Mouse (Mus musculus) G1E (cell line): ENCODE data around the gene Sh3bgrl2. TPM values are rescaled to one million over a fixed set of nuclear protein-coding genes. Genes with fewer than 3 reads are reported as not detected.

ENCODE experiments used
- ATAC-seq: 2 replicates; pipeline ENCODE4 v1.8.0; 2016; ENCODE audit warnings: mild to moderate bottlenecking; ENCODE audit not compliant: insufficient number of reproducible peaks, poor library complexity, low FRiP score, severe bottlenecking; ENCODE audit errors: extremely low read depth
- DNase-seq: peaks from one replicate; pipeline ENCODE4 v3.0.0; 2012; ENCODE audit warnings: low spot score
- H3K27me3 ChIP-seq: 2 replicates; pipeline ENCODE4 v1.6.1; 2012; ENCODE audit warnings: mild to moderate bottlenecking, low read length, inconsistent platforms; ENCODE audit not compliant: insufficient read depth
- H3K36me3 ChIP-seq: replicated peaks from 2 replicates; pipeline ENCODE3; 2012; ENCODE audit warnings: mild to moderate bottlenecking, inconsistent platforms
- H3K4me1 ChIP-seq: 2 replicates; pipeline ENCODE4 v1.6.1; 2012; ENCODE audit warnings: low read depth, low read length, inconsistent platforms, mixed read lengths; ENCODE audit not compliant: insufficient read depth
- H3K4me3 ChIP-seq: 2 replicates; pipeline ENCODE4 v1.5.1; 2012; ENCODE audit warnings: low read depth, mild to moderate bottlenecking, inconsistent platforms, low read length, moderate library complexity, mixed read lengths
- H3K9me3 ChIP-seq: replicated peaks from 2 replicates; pipeline ENCODE4 v1.6.1; 2012; ENCODE audit warnings: inconsistent platforms
- CTCF ChIP-seq: IDR thresholded peaks from 2 replicates; pipeline ENCODE4 v1.5.1; 2012; ENCODE audit warnings: low read depth, low read length, inconsistent platforms, mixed read lengths
- GATA1 ChIP-seq: IDR thresholded peaks from 2 replicates; pipeline ENCODE4 v1.6.1; 2012; ENCODE audit warnings: borderline replicate concordance, low read length, inconsistent platforms, mixed read lengths
- GATA2 ChIP-seq: IDR thresholded peaks from 2 replicates; pipeline ENCODE4 v1.6.1; 2012; ENCODE audit warnings: low read depth, low read length, inconsistent platforms, borderline replicate concordance
- POLR2AphosphoS5 ChIP-seq: IDR thresholded peaks from 2 replicates; pipeline ENCODE4 v1.6.1; 2012; ENCODE audit warnings: low read depth, low read length, inconsistent platforms; ENCODE audit not compliant: insufficient replicate concordance
- TAL1 ChIP-seq: conservative IDR thresholded peaks from 2 replicates; pipeline ENCODE4 v1.6.1; 2012; ENCODE audit warnings: low read depth, low read length, inconsistent platforms, mixed read lengths
- polyA plus RNA-seq: library from polyadenylated mRNA; stranded (reverse); fragments of >175 nt; gene quantifications from 2 replicates; pipeline ENCODE4 v1.2.3, GENCODE M21; 2012
- total RNA-seq, 2 experiments: library from RNA; stranded (forward) in 1 of 2; stranded (reverse) in 1 of 2; fragments of 200-1000 nt in 1 of 2; fragments of >200 nt in 1 of 2; fragmentation: Nextera tagmentation in 1 of 2; gene quantifications; 2 replicates each; pipeline ENCODE4 v1.2.3; 2014 to 2017

Gene Sh3bgrl2
- total and polyA plus RNA-seq, 3 experiments, result 0.11 TPM; not detected in 2

GRCm38 (mm10) chr9:83566141-83566540 is 18.0 kb downstream of the Sh3bgrl2 start:
- Histone ChIP-seq H3K9me3 (no peaks in the 10 kb centered on the region), H3K4me3 (no peak overlapping the region), H3K27me3 (no peaks in the 10 kb centered on the region), H3K36me3 (no peaks in the 10 kb centered on the region), H3K4me1 (peaks cover 5% of the 10 kb centered on the region; the same call in 1 of the 2 replicates)
- DNase-seq, result no peak
- no peak for ATAC-seq
- TF ChIP-seq TAL1 (no peak), GATA1 (no peak), GATA2 (no peak), CTCF (no peak), POLR2AphosphoS5 (no peak)

DNA sequence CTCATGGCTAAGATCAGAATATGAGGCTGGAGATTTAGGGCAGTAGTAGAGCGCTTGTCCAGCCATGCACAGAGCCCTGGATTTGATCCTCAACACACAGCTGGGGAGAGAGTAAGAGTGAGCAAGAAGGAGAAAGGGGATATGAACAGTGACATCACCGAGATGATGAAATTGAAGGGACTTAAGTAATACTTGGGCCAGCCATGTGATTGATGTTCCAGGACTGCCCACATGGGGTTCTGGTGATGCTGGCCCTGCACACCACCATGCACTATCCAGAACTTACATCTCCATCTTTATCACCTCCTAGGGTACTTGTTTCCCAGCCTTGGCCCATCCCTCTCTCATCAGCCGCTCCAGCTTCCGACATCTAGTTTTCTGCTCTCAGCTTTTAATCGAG is 20.0 kb downstream of the Sh3bgrl2 start:
- no peaks in the 10 kb centered on the region for H3K9me3 ChIP-seq
- ATAC-seq (no peak), DNase-seq (no peak)
- peaks cover 8% of the 10 kb centered on the region; the same call in 1 of the 2 replicates for H3K4me1 ChIP-seq
- H3K36me3 ChIP-seq, result no peaks in the 10 kb centered on the region
- no peak for TF ChIP-seq CTCF
- no peak overlapping the region for H3K4me3 ChIP-seq
- no peaks in the 10 kb centered on the region for H3K27me3 ChIP-seq

- Histone ChIP-seq H3K27me3 (no peaks in the 10 kb centered on the region), H3K36me3 (no peaks in the 10 kb centered on the region), H3K4me3 (no peak overlapping the region), H3K9me3 (no peaks in the 10 kb centered on the region), H3K4me1 (peaks cover 8% of the 10 kb centered on the region; the same call in 1 of the 2 replicates)
- no peak for TF ChIP-seq GATA1
- no peak for TF ChIP-seq POLR2AphosphoS5
- TF ChIP-seq CTCF, result no peak
- TF ChIP-seq GATA2, result no peak
- TF ChIP-seq TAL1, result no peak
- ATAC-seq (no peak), DNase-seq (no peak)
Measured at GRCm38 (mm10) chr9:83568937-83569336, 20.8 kb downstream of the Sh3bgrl2 start.

- Histone ChIP-seq H3K4me3 (no peak overlapping the region), H3K9me3 (no peaks in the 10 kb centered on the region), H3K4me1 (peaks cover 8% of the 10 kb centered on the region; the same call in 1 of the 2 replicates), H3K36me3 (no peaks in the 10 kb centered on the region), H3K27me3 (no peaks in the 10 kb centered on the region)
- ATAC-seq, result no peak
- TF ChIP-seq CTCF, result no peak
- no peak for TF ChIP-seq POLR2AphosphoS5
- TF ChIP-seq TAL1, result no peak
- no peak for TF ChIP-seq GATA1
- TF ChIP-seq GATA2, result no peak
- DNase-seq, result no peak
Measured at GRCm38 (mm10) chr9:83569898-83570297, 21.8 kb downstream of the Sh3bgrl2 start.

GRCm38 (mm10) chr9:83571315-83571714 is 23.2 kb downstream of the Sh3bgrl2 start:
- DNase-seq, result no peak
- TF ChIP-seq GATA2 (no peak), CTCF (no peak)
- Histone ChIP-seq H3K27me3 (no peaks in the 10 kb centered on the region), H3K4me1 (peaks cover 8% of the 10 kb centered on the region; the same call in 1 of the 2 replicates), H3K4me3 (no peak overlapping the region), H3K36me3 (no peaks in the 10 kb centered on the region), H3K9me3 (no peaks in the 10 kb centered on the region)
- ATAC-seq, result no peak

GRCm38 (mm10) chr9:83572326-83572725 is 24.2 kb downstream of the Sh3bgrl2 start:
- H3K4me3 ChIP-seq, result no peak overlapping the region
- H3K9me3 ChIP-seq, result no peaks in the 10 kb centered on the region
- ATAC-seq (no peak), DNase-seq (no peak)
- TF ChIP-seq POLR2AphosphoS5, result no peak
- TF ChIP-seq GATA1, result no peak
- no peak for TF ChIP-seq GATA2
- no peak for TF ChIP-seq TAL1
- TF ChIP-seq CTCF, result no peak
- peaks cover 8% of the 10 kb centered on the region; the same call in 1 of the 2 replicates for H3K4me1 ChIP-seq
- no peaks in the 10 kb centered on the region for H3K36me3 ChIP-seq
- H3K27me3 ChIP-seq, result no peaks in the 10 kb centered on the region

DNA sequence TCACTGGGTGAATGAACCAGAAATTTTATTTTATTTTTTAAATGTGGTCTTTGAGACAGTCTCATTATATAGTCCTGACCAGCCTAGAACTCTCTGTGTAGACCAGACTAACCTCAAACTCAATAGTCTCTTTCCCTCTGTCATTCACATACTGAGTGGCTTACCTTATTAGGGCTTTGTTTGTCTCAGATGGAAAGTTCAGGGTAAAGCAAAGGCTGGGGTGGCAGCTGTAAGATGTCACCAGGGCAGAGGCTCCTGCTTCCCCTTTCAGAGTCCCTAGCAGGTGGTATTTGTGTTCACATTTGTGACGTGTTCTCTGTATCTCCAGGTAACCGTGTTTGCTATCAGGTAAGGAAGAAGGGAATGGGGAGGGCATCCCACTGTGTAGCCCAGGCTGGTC is 24.7 kb downstream of the Sh3bgrl2 start:
- Histone ChIP-seq H3K9me3 (no peaks in the 10 kb centered on the region), H3K36me3 (no peaks in the 10 kb centered on the region), H3K27me3 (no peaks in the 10 kb centered on the region), H3K4me1 (peaks cover 8% of the 10 kb centered on the region; the same call in 1 of the 2 replicates), H3K4me3 (no peak overlapping the region)
- DNase-seq (no peak), ATAC-seq (no peak)
- TF ChIP-seq GATA2 (no peak), CTCF (no peak), GATA1 (no peak), TAL1 (no peak), POLR2AphosphoS5 (no peak)
